Mouse (Mus musculus) forebrain, embryonic 12.5 days (tissue): ENCODE measurements around the gene Vdr. TPM values are rescaled to one million over a fixed set of nuclear protein-coding genes. Genes with fewer than 3 reads are reported as not detected.

ENCODE experiments used
- ATAC-seq: fragments of 200-750 bp; cut with Nextera tagmentation; 2 replicates; pipeline ENCODE4 v1.8.0; 2017; ENCODE audit warnings: moderate TSS enrichment; ENCODE audit not compliant: low FRiP score
- H3K27ac ChIP-seq: fragments of 300-500 bp; sonication (generic); 2 replicates; pipeline ENCODE4 v1.5.1; 2016; ENCODE audit warnings: mild to moderate bottlenecking
- H3K27me3 ChIP-seq: fragments of 300-500 bp; sonication (generic); 2 replicates; pipeline ENCODE4 v1.6.1; 2016; ENCODE audit warnings: mild to moderate bottlenecking
- H3K36me3 ChIP-seq: fragments of 300-500 bp; sonication (generic); replicated peaks from 2 replicates; pipeline ENCODE4 v1.6.1; 2016; ENCODE audit warnings: mild to moderate bottlenecking
- H3K4me1 ChIP-seq: fragments of 300-500 bp; sonication (generic); 2 replicates; pipeline ENCODE4 v1.6.1; 2016
- H3K4me2 ChIP-seq: fragments of 300-500 bp; sonication (generic); 2 replicates; pipeline ENCODE4 v1.6.1; 2016; ENCODE audit warnings: mild to moderate bottlenecking, moderate library complexity
- H3K4me3 ChIP-seq: fragments of 300-500 bp; sonication (generic); replicated peaks from 2 replicates; pipeline ENCODE4 v1.5.1; 2016; ENCODE audit warnings: mild to moderate bottlenecking
- H3K9ac ChIP-seq: fragments of 300-500 bp; sonication (generic); 2 replicates; pipeline ENCODE4 v1.6.1; 2016; ENCODE audit warnings: mild to moderate bottlenecking
- H3K9me3 ChIP-seq: fragments of 300-500 bp; sonication (generic); 2 replicates; pipeline ENCODE4 v1.6.1; 2016
- WGBS: fragments of 180-500 bp; shearing (Covaris S2); methylation state at CpG from one replicate; pipeline ENCODE4 v1.1.7; 2016; 5-methylcytosine and 5-hydroxymethylcytosine counted together
- polyA plus RNA-seq: library from polyadenylated mRNA; unstranded; fragments of >200 nt; fragmentation: Nextera tagmentation; extraction: Ambion mirVana; gene quantifications from 2 replicates; pipeline ENCODE4 v1.2.1, GENCODE M21; 2016

The Vdr gene
- polyA plus RNA-seq: 0.59 TPM in 1 of 2 replicates, not detected in the other

DNA sequence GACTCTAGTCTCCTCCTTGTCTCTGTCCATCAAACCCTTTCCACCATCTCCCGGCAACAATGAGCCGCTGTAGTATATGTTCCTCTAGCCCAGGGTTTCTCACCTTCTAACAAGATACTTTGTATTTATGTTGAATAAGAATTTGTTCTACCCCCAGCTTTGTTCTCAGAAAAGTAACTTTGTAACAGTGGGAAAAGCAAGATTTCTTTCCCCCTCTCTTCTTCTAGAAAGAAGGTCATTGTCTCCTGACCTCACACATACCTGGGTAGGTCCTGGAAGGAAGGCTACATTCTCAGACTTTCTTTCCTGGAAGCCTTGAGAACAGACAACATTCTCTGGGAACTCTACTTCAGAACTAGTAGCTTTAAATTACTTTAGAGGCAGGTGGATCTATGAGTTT lies at the start of gene Vdr:
Gene Vdr (minus strand): TSS at position 101 of the 400 bp plus-strand sequence.
- Histone ChIP-seq H3K36me3 (no peaks in the 10 kb centered on the region), H3K9ac (no peak within 1 kb of the TSS), H3K4me3 (no peak within 1 kb of the TSS), H3K27me3 (peaks cover 47% of the 10 kb centered on the region), H3K27ac (no peak within 1 kb of the TSS), H3K9me3 (no peaks in the 10 kb centered on the region), H3K4me2 (no peak within 1 kb of the TSS), H3K4me1 (peaks cover 30% of the 10 kb centered on the region)
- 96% methylated on average over 2 of the region's 2 CpGs for WGBS
- ATAC-seq: no peak

DNA sequence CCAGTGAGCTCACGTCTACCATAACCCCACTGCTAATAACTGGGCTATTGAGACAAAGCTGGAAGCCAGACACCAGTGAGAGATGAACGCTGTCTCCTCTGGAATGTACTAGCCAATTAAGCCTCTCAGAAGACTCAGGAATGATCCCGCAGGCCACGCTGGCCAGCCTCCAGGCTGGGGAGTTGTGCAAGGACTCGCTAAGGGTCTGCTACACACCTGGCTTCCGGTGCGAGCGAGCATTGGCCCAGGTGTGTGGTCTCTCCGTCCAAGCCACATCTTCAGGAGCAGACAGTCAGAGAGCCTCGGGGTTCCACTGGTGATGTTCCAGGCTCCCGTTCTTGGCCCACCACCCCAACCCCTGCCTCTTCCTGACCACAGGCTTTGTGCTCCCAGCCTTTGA lies 46.0 kb upstream of the Vdr start:
- Histone ChIP-seq H3K27me3 (peaks cover 7% of the 10 kb centered on the region), H3K36me3 (no peaks in the 10 kb centered on the region), H3K27ac (no peak overlapping the region), H3K4me1 (peaks cover 19% of the 10 kb centered on the region), H3K4me3 (no peak overlapping the region), H3K9me3 (no peaks in the 10 kb centered on the region), H3K4me2 (no peak overlapping the region), H3K9ac (no peak overlapping the region)
- ATAC-seq: no peak
- 71% methylated on average over 11 of the region's 11 CpGs for WGBS

DNA sequence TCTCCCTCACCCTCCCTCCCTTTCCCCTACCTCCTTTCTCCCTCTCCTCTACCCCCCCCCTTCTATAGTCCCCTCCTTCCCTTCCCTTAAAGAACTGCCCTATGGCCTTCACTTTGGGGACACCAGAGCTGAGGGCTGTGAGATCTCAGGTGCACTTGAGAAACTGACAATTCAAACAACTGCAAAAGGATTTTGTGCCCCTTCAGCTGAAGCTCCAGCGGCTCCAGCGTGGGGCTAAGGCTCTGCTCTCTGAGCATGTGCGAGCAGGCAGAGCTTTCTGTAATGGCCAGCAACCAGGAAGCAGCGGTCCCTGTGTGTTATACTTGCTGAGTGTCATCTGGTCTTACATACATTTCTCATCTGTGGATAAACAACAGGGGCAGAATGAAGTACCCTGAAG lies 45.3 kb upstream of the Vdr start:
- no peak overlapping the region for H3K4me3 ChIP-seq
- no peak for ATAC-seq
- H3K27ac ChIP-seq: no peak overlapping the region
- no peaks in the 10 kb centered on the region for H3K36me3 ChIP-seq
- no peaks in the 10 kb centered on the region for H3K9me3 ChIP-seq
- no peak overlapping the region for H3K9ac ChIP-seq
- H3K27me3 ChIP-seq: peaks cover 7% of the 10 kb centered on the region
- H3K4me1 ChIP-seq: peaks cover 19% of the 10 kb centered on the region
- 21% methylated on average over 4 of the region's 4 CpGs for WGBS
- H3K4me2 ChIP-seq: no peak overlapping the region

DNA sequence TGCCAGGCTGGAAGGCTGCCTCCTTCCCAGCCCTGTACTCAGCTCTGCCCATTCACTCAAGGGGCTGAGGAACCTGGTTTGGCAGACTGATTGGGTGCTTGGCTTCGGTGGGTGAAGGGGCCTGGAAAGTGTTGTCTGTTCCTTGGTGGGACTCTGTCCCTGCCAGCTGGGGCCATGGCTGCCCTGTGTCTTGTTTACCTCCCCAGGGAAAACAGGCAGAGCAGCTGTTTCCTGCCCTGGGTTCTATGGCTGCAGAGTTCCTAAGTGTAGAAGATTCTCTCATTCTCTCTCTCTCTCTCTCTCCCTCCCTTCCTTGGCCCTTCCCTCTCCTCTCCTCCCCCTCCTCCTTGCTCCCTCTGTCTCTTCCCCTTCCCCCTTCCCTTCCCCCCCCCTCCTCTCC lies 44.9 kb upstream of the Vdr start:
- Histone ChIP-seq H3K9me3 (no peaks in the 10 kb centered on the region), H3K4me2 (no peak overlapping the region), H3K4me1 (peaks cover 19% of the 10 kb centered on the region), H3K27ac (no peak overlapping the region), H3K27me3 (peaks cover 7% of the 10 kb centered on the region), H3K36me3 (no peaks in the 10 kb centered on the region), H3K9ac (no peak overlapping the region), H3K4me3 (no peak overlapping the region)
- no peak for ATAC-seq
- 56% methylated on average over 1 of the region's 1 CpGs for WGBS

DNA sequence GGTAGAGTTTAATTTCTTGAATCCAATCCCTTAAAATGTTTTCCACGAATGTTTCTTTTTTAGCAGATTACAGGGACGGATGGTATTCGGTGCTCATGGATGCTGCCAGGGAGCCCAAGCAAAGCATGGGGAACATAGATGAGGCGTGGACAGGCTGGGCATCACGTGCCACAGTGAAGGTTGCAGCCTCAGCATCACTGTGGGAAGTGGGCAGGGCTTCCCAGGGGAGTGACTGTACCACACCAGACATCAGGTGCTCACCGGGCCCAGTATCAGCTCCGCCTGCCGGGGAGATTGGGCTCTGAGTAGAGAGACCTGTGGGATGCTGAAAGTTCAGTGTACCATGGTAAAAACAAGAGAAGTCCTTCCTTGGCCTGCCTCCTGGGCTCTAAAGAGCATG lies 44.2 kb upstream of the Vdr start:
- H3K9ac ChIP-seq: no peak overlapping the region
- H3K4me2 ChIP-seq: no peak overlapping the region
- peaks cover 19% of the 10 kb centered on the region for H3K4me1 ChIP-seq
- peaks cover 7% of the 10 kb centered on the region for H3K27me3 ChIP-seq
- H3K27ac ChIP-seq: no peak overlapping the region
- no peak for ATAC-seq
- 81% methylated on average over 8 of the region's 8 CpGs for WGBS
- no peaks in the 10 kb centered on the region for H3K9me3 ChIP-seq
- H3K4me3 ChIP-seq: no peak overlapping the region
- H3K36me3 ChIP-seq: no peaks in the 10 kb centered on the region

DNA sequence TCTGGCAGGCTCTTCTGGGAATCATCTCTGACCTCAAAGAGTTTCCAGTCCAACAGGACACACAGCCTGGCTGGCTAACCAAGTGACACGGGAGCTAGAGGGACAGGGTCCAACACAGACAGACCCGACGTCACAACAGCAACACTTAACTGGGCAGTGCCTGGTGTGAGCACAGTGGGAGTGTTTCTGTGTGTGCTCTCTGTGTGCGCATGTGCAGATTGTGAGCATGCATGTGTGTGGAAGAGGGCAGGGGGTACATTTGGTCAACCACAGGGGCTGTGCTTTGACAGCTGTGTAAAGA lies 42.4 kb upstream of the Vdr start:
- Histone ChIP-seq H3K27ac (no peak overlapping the region), H3K4me3 (no peak overlapping the region), H3K9ac (no peak overlapping the region), H3K36me3 (no peaks in the 10 kb centered on the region), H3K4me2 (no peak overlapping the region), H3K27me3 (peaks cover 11% of the 10 kb centered on the region), H3K9me3 (no peaks in the 10 kb centered on the region), H3K4me1 (peaks cover 26% of the 10 kb centered on the region)
- no peak for ATAC-seq
- WGBS: 70% methylated on average over 4 of the region's 4 CpGs

DNA sequence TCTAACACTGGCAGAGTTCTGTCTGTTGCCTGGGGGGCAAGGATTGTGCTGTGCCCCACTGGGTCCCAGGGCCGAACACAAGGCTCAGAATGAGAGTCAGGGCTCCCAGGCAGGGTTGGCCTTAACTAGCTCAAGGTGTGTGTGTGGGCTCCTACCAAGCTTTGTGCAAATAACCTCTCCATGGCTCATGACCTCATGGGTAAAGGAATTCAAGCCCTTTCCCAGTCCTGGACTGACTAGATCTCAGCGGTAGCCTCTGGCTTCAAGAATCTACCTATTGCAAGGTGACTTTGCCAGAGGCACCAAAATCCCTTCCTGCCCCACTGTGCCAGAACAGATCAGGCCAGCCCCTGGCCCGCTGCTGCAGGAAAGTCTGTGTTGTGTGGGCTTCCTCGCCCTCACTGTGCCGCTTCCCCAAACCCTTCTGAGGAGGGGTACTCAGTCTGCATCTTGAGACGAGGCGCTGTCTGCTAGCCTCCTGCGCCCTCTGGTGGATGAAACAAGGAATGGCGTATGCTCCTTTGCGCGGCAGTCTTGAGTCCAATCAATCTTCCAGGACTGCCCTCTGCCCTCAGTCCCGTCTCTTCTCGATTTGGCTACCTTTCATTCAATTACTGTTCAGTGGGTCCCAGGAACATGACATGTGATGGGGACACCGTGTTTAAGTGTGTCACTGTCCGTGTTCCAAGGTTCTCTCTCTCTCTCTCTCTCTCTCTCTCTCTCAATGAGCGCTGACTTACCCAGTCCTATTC lies 41.9 kb upstream of the Vdr start:
- Histone ChIP-seq H3K4me2 (peak overlapping the region; percentile 24; the same call in 1 of the 2 replicates), H3K4me1 (peaks cover 26% of the 10 kb centered on the region), H3K36me3 (no peaks in the 10 kb centered on the region), H3K4me3 (no peak overlapping the region), H3K9ac (no peak overlapping the region), H3K27me3 (peaks cover 11% of the 10 kb centered on the region), H3K9me3 (no peaks in the 10 kb centered on the region), H3K27ac (no peak overlapping the region)
- WGBS: 17% methylated on average over 16 of the region's 16 CpGs
- ATAC-seq: peak; percentile 75

DNA sequence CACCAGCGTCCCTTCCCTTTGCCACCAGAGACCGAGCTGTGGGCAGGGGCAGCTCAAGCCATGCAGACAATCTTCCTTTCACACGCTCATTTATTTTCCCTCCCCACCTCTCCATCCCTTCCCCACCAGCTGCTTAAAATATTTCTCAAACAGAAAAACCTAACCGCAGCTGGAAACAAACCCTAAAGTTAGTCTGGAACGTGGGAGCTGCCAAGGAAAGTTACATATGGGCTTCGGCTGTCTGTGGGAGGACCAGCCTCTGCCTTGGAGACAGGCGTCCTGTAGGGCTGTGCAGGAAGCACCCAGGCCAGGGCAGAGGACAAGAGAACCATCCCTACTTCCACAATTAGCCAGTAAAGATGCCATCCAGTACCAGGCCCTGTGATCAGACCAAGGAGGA lies 39.8 kb upstream of the Vdr start:
- peaks cover 13% of the 10 kb centered on the region for H3K4me1 ChIP-seq
- no peak for ATAC-seq
- H3K4me3 ChIP-seq: no peak overlapping the region
- H3K9me3 ChIP-seq: no peaks in the 10 kb centered on the region
- no peaks in the 10 kb centered on the region for H3K36me3 ChIP-seq
- peaks cover 11% of the 10 kb centered on the region for H3K27me3 ChIP-seq
- H3K4me2 ChIP-seq: no peak overlapping the region
- no peak overlapping the region for H3K27ac ChIP-seq
- 81% methylated on average over 7 of the region's 7 CpGs for WGBS
- no peak overlapping the region for H3K9ac ChIP-seq

DNA sequence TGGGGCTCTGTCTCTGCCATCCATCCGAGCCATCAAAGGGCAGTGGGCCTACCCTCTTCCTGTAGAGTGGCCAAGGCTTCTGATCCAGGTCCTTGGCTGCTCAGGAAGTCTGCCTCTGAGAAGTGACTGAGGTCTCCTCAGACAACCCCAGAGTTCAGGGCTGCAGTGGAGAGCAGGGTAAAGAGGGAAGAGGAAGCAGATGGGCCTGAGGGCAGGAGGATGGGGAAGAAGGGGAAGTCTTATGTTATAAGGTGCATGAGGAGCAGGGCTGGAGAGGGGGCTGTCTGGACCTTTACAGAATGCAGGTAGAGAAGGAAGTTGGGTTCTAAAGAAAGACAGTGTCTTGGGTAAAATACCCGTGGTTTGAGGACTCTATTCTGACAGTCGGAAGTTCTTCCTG lies 39.3 kb upstream of the Vdr start:
- H3K4me1 ChIP-seq: peaks cover 11% of the 10 kb centered on the region
- H3K27ac ChIP-seq: no peak overlapping the region
- no peak overlapping the region for H3K4me3 ChIP-seq
- no peak for ATAC-seq
- WGBS: 76% methylated on average over 3 of the region's 3 CpGs
- no peak overlapping the region for H3K4me2 ChIP-seq
- no peaks in the 10 kb centered on the region for H3K36me3 ChIP-seq
- H3K27me3 ChIP-seq: peaks cover 11% of the 10 kb centered on the region
- H3K9me3 ChIP-seq: no peaks in the 10 kb centered on the region
- H3K9ac ChIP-seq: no peak overlapping the region

DNA sequence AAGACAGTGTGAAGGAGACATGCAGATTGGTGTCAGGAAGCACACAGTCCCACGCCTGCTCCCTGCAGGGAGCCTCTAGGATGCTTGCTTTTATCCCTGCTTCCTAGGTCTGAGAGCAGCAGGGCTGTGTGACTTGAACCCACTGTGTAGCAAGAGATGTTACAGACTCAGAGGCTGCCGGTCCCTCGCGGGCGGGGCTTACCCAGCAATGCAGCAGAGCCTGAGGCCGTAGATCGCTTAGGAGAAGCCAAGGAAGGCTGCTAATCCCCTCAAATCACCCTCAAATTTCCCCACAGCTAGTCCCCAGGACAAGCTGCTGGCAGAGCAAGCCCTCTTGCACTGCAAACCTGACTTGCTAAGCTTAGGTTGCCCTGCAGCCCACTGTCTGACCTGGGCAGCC lies 38.3 kb upstream of the Vdr start:
- H3K9me3 ChIP-seq: no peaks in the 10 kb centered on the region
- H3K36me3 ChIP-seq: no peaks in the 10 kb centered on the region
- H3K4me3 ChIP-seq: no peak overlapping the region
- peaks cover 10% of the 10 kb centered on the region; the same call in 1 of the 2 replicates for H3K27me3 ChIP-seq
- no peak for ATAC-seq
- H3K27ac ChIP-seq: no peak overlapping the region
- no peak overlapping the region; the same call in 1 of the 2 replicates for H3K9ac ChIP-seq
- no peak overlapping the region for H3K4me2 ChIP-seq
- WGBS: 28% methylated on average over 7 of the region's 7 CpGs
- peaks cover 11% of the 10 kb centered on the region for H3K4me1 ChIP-seq

DNA sequence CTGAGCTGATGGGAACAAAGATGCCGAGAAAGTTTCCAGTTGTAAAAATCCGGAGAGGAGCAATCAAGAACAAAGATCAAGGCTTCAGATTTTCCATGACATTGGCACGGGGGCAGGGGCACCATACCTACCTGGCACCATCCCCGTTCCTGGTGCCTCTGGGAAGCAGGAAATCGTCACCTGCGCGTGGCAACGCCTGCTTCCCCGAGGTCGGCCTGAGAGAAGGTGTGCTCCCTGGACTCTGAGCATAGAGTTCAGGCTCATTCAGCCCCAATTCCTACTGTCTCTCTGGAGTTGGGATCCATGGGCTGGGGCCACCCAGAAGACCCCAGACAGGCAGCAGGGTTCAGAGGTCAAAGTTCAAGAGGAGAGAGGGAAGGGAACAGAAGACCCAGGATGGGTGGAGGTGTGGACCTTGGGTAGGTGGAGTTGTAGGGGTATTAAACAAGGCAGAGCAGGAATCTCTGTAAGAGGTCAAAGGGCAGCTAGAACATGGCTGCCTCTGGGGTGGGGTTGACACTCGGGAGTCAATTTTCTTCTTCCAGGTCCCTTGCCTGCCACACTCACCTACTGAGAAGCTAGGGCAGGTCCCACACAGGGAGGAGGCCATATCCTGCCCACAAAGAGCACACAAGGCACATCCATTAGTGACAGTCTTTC lies 35.4 kb upstream of the Vdr start:
- no peak overlapping the region for H3K9ac ChIP-seq
- no peak overlapping the region for H3K4me2 ChIP-seq
- no peak for ATAC-seq
- no peak overlapping the region for H3K4me3 ChIP-seq
- no peaks in the 10 kb centered on the region for H3K9me3 ChIP-seq
- 0 out of 2 replicates have a peak, but pooled peaks cover 4% of the 10 kb centered on the region for H3K27me3 ChIP-seq
- H3K36me3 ChIP-seq: no peaks in the 10 kb centered on the region
- no peak overlapping the region for H3K27ac ChIP-seq
- WGBS: 83% methylated on average over 11 of the region's 11 CpGs
- peaks cover 7% of the 10 kb centered on the region for H3K4me1 ChIP-seq

DNA sequence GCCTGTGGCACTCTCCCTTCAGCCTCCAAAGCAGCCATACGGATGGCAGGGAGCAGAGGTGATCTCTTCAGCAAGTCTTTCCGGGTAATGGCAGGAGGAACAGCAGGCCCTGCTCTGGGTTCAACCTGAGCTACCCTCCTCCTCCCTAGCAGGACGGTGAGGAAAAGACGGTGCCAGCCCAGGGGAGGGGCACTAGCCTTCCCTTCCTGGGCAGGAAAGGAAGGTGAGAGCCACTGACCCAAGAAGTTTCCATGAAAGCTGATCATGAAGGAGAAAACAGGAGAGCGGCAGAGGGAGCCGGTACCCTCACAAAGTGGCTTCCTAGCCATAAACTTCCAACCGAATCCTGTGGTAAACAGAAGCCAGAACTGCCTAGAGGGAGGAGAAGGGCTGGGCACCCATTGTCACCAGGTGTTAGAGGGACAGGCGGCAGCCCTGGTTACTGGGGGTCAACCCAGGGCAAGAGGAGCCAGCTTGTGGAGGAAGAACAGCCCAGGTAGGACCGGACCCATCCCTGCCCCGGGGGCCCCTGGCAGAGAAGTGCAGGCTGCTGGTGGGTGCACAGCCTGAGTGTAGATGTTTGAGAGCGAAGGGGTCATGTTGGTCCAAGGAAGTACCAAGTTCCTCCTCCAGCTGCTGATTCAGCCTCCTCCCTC lies 34.6 kb upstream of the Vdr start:
- peaks cover 7% of the 10 kb centered on the region for H3K4me1 ChIP-seq
- no peak overlapping the region for H3K4me3 ChIP-seq
- H3K9ac ChIP-seq: no peak overlapping the region
- H3K27ac ChIP-seq: no peak overlapping the region
- H3K36me3 ChIP-seq: no peaks in the 10 kb centered on the region
- no peak overlapping the region for H3K4me2 ChIP-seq
- H3K27me3 ChIP-seq: 0 out of 2 replicates have a peak, but pooled peaks cover 4% of the 10 kb centered on the region
- no peaks in the 10 kb centered on the region for H3K9me3 ChIP-seq
- WGBS: 82% methylated on average over 11 of the region's 11 CpGs
- no peak for ATAC-seq
